Mouse (Mus musculus) forebrain, embryonic 16.5 days (tissue): ENCODE measurements at regions not wholly inside any gene's neighbourhood (a gene's known extent, or its start where the extent isn't known, plus 50 kb on each side); places are given as distances from the start of the nearest gene placed in this dataset.

Experiments used
- ATAC-seq: fragments of 200-750 bp; cut with Nextera tagmentation; 2 replicates; pipeline ENCODE4 v1.8.0; 2017; ENCODE audit warnings: mild to moderate bottlenecking, moderate library complexity
- H3K27ac ChIP-seq: fragments of 300-500 bp; sonication (generic); 2 replicates; pipeline ENCODE4 v1.5.1; 2014; ENCODE audit warnings: low read length, control low read depth
- H3K27me3 ChIP-seq: fragments of 300-500 bp; sonication (generic); replicated peaks from 2 replicates; pipeline ENCODE4 v1.6.1; 2014; ENCODE audit warnings: low read length; ENCODE audit not compliant: control insufficient read depth, insufficient read depth
- H3K36me3 ChIP-seq: fragments of 300-500 bp; sonication (generic); 2 replicates; pipeline ENCODE4 v1.6.1; 2014; ENCODE audit not compliant: control insufficient read depth, insufficient read depth
- H3K4me1 ChIP-seq: fragments of 300-500 bp; sonication (generic); replicated peaks from 2 replicates; pipeline ENCODE4 v1.6.1; 2014; ENCODE audit warnings: low read length; ENCODE audit not compliant: control insufficient read depth, insufficient read depth
- H3K4me2 ChIP-seq: fragments of 300-500 bp; sonication (generic); 2 replicates; pipeline ENCODE4 v1.6.1; 2014; ENCODE audit warnings: mild to moderate bottlenecking, low read length, control low read depth
- H3K4me3 ChIP-seq: fragments of 300-500 bp; sonication (generic); replicated peaks from 2 replicates; pipeline ENCODE4 v1.5.1; 2014; ENCODE audit warnings: mild to moderate bottlenecking, low read length, control low read depth
- H3K9ac ChIP-seq: fragments of 300-500 bp; sonication (generic); replicated peaks from 2 replicates; pipeline ENCODE4 v1.6.1; 2014; ENCODE audit warnings: low read depth, low read length, control low read depth
- H3K9me3 ChIP-seq: fragments of 300-500 bp; sonication (generic); 2 replicates; pipeline ENCODE4 v1.6.1; 2016; ENCODE audit warnings: low read length; ENCODE audit not compliant: control insufficient read depth
- WGBS: fragments of 180-500 bp; shearing (Covaris S2); extraction: QIAGEN DNeasy Blood & Tissue Kit; methylation state at CpG from one replicate; pipeline ENCODE4 v1.1.7; 2014; 5-methylcytosine and 5-hydroxymethylcytosine counted together

DNA sequence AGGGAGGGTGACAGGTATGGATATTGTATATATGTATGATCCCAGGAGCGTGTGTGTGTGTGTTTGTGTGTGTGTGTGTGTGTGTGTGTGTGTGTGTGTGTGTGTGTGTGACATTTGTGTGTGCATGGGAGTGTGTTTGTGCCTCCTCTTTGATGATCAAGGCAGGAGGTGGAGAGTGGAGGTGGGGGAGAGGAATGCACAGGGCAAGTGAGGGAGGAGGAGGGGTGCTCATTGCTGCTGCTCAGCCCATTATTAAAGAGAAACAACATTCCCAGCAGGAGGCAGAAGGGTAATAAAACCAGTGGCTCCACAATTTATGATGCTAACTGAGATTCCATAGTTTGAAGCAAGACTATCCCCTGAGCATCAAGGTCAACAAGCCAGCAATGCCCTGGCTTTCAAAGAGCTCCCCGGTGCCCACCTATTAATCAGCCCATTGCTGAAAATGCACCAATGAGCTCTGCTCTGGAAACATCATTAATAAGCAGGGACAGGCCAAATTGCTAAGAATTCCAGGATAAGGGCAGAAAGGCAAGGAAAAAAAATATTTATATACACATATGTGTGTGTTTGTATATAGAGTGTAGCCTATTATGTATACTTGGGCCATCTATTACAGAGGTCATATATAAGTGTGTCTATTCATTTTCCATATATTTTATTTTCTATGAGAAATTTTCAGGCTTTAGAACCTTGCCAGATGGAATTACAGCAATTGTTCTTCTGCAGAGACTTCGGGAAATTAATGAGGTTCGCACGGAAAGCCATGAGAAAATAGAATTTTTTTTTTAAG, 316.7 kb downstream of the Gm826 start:
- no peaks in the 10 kb centered on the region for H3K27me3 ChIP-seq
- H3K4me3 ChIP-seq: no peak overlapping the region
- H3K36me3 ChIP-seq: no peaks in the 10 kb centered on the region
- no peaks in the 10 kb centered on the region for H3K9me3 ChIP-seq
- H3K4me2 ChIP-seq: no peak overlapping the region
- no peak overlapping the region for H3K9ac ChIP-seq
- WGBS: 34% methylated on average over 5 of the region's 5 CpGs
- no peaks in the 10 kb centered on the region for H3K4me1 ChIP-seq
- no peak for ATAC-seq
- no peak overlapping the region for H3K27ac ChIP-seq

DNA sequence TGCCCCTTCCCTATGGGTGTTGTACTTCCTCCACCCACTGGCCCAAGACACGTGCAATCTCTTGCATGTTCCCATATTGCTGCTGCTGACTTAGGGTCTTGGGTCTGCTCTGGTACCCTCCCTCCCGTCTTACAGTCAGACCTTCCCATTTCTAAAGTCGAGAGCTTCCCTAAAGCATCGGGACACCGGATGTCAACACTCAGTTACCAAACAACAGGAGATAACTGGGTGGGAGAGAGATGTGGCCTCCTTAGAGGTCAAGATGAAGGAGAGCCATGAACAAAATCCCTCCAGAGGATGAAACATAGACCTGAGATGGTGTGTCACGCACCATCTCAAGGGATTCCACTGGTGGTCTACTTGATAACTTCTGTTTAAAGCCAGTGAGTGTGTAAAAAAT, 322.5 kb downstream of the Gm826 start:
- no peak for ATAC-seq
- H3K27me3 ChIP-seq: no peaks in the 10 kb centered on the region
- H3K9ac ChIP-seq: no peak overlapping the region
- no peak overlapping the region for H3K4me3 ChIP-seq
- H3K36me3 ChIP-seq: no peaks in the 10 kb centered on the region
- 87% methylated on average over 6 of the region's 6 CpGs for WGBS
- no peaks in the 10 kb centered on the region for H3K9me3 ChIP-seq
- no peak overlapping the region for H3K27ac ChIP-seq
- H3K4me1 ChIP-seq: no peaks in the 10 kb centered on the region
- H3K4me2 ChIP-seq: no peak overlapping the region

DNA sequence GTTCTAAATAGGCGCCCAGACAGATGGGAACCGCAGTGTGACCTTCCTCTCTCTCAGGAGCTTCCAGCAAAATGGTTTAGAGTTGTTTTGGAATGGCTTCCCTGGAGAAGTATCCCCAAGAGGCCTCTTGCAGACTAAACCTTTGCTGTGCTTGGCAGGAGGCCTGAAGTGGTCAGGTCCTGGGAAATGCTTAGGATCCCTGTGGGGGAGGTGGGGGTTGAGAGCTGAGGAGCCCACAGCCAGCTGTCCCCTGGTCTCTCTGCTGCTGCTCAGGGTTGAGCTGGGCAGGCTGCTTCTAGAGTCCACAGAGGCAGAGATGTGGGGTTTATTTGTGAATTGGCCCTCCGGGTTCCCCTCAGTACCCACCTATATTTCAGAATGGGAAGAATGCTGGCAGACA, 331.3 kb downstream of the Gm826 start:
- WGBS: 59% methylated on average over 3 of the region's 3 CpGs

DNA sequence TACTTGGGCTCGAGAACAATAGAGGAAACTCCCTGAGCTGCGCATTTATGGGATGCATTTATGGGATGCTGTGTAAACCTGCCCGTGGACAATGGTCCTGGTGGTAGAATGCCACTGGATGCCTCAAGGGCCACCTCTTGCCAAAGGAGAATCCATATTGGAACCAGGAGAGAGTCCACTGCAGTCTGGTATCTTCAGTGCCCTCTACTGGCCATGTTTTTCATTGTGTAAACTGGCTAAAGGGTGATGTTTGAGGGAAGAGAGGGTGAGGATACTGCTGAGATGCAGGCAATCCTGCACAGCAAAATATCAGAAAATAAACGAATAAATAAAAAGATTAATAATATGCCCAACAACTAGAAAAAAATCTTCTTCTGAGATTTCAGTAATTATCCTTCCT, 333.5 kb downstream of the Gm826 start:
- WGBS: 72% methylated on average over 4 of the region's 4 CpGs
- H3K27me3 ChIP-seq: no peaks in the 10 kb centered on the region
- H3K9ac ChIP-seq: no peak overlapping the region
- H3K4me1 ChIP-seq: no peaks in the 10 kb centered on the region
- H3K4me3 ChIP-seq: no peak overlapping the region
- no peaks in the 10 kb centered on the region for H3K36me3 ChIP-seq
- no peak overlapping the region for H3K27ac ChIP-seq
- no peaks in the 10 kb centered on the region for H3K9me3 ChIP-seq
- no peak overlapping the region for H3K4me2 ChIP-seq
- ATAC-seq: no peak

More for the DNA sequence above, 331.3 kb downstream of the Gm826 start:
- H3K4me2 ChIP-seq: no peak overlapping the region
- no peak for ATAC-seq
- no peaks in the 10 kb centered on the region for H3K4me1 ChIP-seq
- no peaks in the 10 kb centered on the region for H3K36me3 ChIP-seq
- H3K27ac ChIP-seq: no peak overlapping the region
- no peak overlapping the region for H3K9ac ChIP-seq
- H3K27me3 ChIP-seq: no peaks in the 10 kb centered on the region
- H3K9me3 ChIP-seq: no peaks in the 10 kb centered on the region
- no peak overlapping the region for H3K4me3 ChIP-seq

GRCm38 (mm10) chr2:159997395-159997794, 336.6 kb downstream of the Gm826 start:
- Histone ChIP-seq H3K27ac (no peak overlapping the region), H3K4me2 (no peak overlapping the region), H3K9me3 (no peaks in the 10 kb centered on the region), H3K36me3 (no peaks in the 10 kb centered on the region), H3K4me3 (no peak overlapping the region), H3K9ac (no peak overlapping the region), H3K4me1 (no peaks in the 10 kb centered on the region), H3K27me3 (no peaks in the 10 kb centered on the region)
- ATAC-seq: no peak
- 89% methylated on average over 9 of the region's 9 CpGs for WGBS

DNA sequence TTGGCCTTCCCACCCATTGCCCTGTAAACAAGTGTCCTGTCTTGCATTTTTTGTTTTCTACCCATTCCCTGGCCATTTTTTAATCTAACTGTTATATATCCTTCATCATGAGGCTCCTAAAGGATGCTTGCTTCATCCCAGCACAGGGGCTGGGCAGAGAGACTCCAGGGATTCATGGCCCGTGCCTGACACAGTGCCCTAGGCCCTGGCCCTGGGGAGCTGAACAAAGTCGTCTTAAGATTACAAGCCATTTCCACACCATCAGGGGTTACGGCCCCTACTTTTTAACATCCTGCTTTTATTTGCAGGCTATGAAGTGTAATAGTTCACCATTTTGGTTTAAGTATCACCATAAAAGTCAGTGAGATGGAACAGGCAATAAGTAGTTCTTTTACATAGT, 339.5 kb downstream of the Gm826 start:
- WGBS: 84% methylated on average over 3 of the region's 3 CpGs
- Histone ChIP-seq H3K9ac (no peak overlapping the region), H3K27me3 (no peaks in the 10 kb centered on the region), H3K9me3 (no peaks in the 10 kb centered on the region), H3K4me2 (no peak overlapping the region), H3K4me1 (no peaks in the 10 kb centered on the region), H3K36me3 (no peaks in the 10 kb centered on the region), H3K4me3 (no peak overlapping the region), H3K27ac (no peak overlapping the region)
- no peak for ATAC-seq

GRCm38 (mm10) chr2:159986719-159987118, 347.2 kb downstream of the Gm826 start:
- Histone ChIP-seq H3K27ac (no peak overlapping the region), H3K36me3 (no peaks in the 10 kb centered on the region), H3K9me3 (no peaks in the 10 kb centered on the region), H3K4me2 (no peak overlapping the region), H3K4me3 (no peak overlapping the region), H3K9ac (no peak overlapping the region), H3K4me1 (no peaks in the 10 kb centered on the region), H3K27me3 (no peaks in the 10 kb centered on the region)
- ATAC-seq: peak; percentile 82
- 81% methylated on average over 7 of the region's 7 CpGs for WGBS

- no peaks in the 10 kb centered on the region for H3K36me3 ChIP-seq
- no peak for ATAC-seq
- H3K9ac ChIP-seq: no peak overlapping the region
- 85% methylated on average over 3 of the region's 3 CpGs for WGBS
- no peaks in the 10 kb centered on the region for H3K27me3 ChIP-seq
- no peaks in the 10 kb centered on the region for H3K4me1 ChIP-seq
- H3K4me3 ChIP-seq: no peak overlapping the region
- H3K9me3 ChIP-seq: no peaks in the 10 kb centered on the region
- no peak overlapping the region for H3K27ac ChIP-seq
- H3K4me2 ChIP-seq: no peak overlapping the region
Observed at GRCm38 (mm10) chr2:159981694-159982093, 352.3 kb downstream of the Gm826 start.

GRCm38 (mm10) chr2:159950369-159950768, 383.6 kb downstream of the Gm826 start:
- no peak for ATAC-seq
- Histone ChIP-seq H3K9ac (no peak overlapping the region), H3K4me2 (no peak overlapping the region), H3K27ac (no peak overlapping the region), H3K4me3 (no peak overlapping the region), H3K36me3 (no peaks in the 10 kb centered on the region), H3K4me1 (0 out of 2 replicates have a peak, but pooled peaks cover 2% of the 10 kb centered on the region), H3K9me3 (no peaks in the 10 kb centered on the region), H3K27me3 (no peaks in the 10 kb centered on the region)
- WGBS: 75% methylated on average over 1 of the region's 1 CpGs

- no peak overlapping the region for H3K27ac ChIP-seq
- no peaks in the 10 kb centered on the region for H3K9me3 ChIP-seq
- 66% methylated on average over 4 of the region's 4 CpGs for WGBS
- H3K4me3 ChIP-seq: no peak overlapping the region
- H3K4me2 ChIP-seq: no peak overlapping the region
- H3K27me3 ChIP-seq: no peaks in the 10 kb centered on the region
- H3K9ac ChIP-seq: no peak overlapping the region
- H3K36me3 ChIP-seq: no peaks in the 10 kb centered on the region
- ATAC-seq: 0 out of 2 replicates have a peak, but pooled peaks have one; percentile 38
- 0 out of 2 replicates have a peak, but pooled peaks cover 2% of the 10 kb centered on the region for H3K4me1 ChIP-seq
Observed at GRCm38 (mm10) chr2:159949046-159949445, 384.9 kb downstream of the Gm826 start.
